Mouse (Mus musculus) G1E (cell line): ENCODE data around the gene Fgf9.

Experiments
- CTCF ChIP-seq: IDR thresholded peaks from 2 replicates; pipeline ENCODE4 v1.5.1; 2012; ENCODE audit warnings: low read depth, low read length, inconsistent platforms, mixed read lengths
- GATA1 ChIP-seq: IDR thresholded peaks from 2 replicates; pipeline ENCODE4 v1.6.1; 2012; ENCODE audit warnings: borderline replicate concordance, low read length, inconsistent platforms, mixed read lengths
- TAL1 ChIP-seq: conservative IDR thresholded peaks from 2 replicates; pipeline ENCODE4 v1.6.1; 2012; ENCODE audit warnings: low read depth, low read length, inconsistent platforms, mixed read lengths

DNA sequence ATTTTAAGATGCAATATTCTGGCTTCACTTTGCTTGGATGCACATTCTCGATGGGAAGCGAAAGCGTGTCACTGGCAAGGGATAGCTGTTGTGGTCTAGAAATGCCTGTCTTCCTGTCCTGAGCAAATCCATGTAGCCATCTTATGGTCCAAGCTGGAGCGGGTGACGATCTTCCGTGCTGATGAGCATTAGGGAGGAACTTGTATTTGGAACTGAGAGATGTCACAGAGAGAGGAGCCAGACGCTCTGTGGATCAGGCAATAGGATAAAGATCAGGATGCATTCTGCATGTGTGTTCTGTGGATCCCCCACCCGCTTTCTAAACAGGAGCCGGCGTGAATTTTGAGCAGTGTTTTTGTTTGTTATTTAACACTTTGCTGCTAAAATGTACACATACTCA is 41.2 kb downstream of the Fgf9 start:
- no peak for TF ChIP-seq CTCF
- no peak for TF ChIP-seq GATA1
- TF ChIP-seq TAL1: no peak
